Mouse (Mus musculus): Measurements from ENCODE around the gene E130311K13Rik. TPM values are rescaled to one million over a fixed set of nuclear protein-coding genes. Genes with fewer than 3 reads are reported as not detected.

The E130311K13Rik gene
- 2.6 TPM in 1 of 2 replicates, not detected in the other for polyA plus RNA-seq (2011; ENCODE audit: insufficient read depth, insufficient read length, low replicate concordance, missing spikeins)

DNA sequence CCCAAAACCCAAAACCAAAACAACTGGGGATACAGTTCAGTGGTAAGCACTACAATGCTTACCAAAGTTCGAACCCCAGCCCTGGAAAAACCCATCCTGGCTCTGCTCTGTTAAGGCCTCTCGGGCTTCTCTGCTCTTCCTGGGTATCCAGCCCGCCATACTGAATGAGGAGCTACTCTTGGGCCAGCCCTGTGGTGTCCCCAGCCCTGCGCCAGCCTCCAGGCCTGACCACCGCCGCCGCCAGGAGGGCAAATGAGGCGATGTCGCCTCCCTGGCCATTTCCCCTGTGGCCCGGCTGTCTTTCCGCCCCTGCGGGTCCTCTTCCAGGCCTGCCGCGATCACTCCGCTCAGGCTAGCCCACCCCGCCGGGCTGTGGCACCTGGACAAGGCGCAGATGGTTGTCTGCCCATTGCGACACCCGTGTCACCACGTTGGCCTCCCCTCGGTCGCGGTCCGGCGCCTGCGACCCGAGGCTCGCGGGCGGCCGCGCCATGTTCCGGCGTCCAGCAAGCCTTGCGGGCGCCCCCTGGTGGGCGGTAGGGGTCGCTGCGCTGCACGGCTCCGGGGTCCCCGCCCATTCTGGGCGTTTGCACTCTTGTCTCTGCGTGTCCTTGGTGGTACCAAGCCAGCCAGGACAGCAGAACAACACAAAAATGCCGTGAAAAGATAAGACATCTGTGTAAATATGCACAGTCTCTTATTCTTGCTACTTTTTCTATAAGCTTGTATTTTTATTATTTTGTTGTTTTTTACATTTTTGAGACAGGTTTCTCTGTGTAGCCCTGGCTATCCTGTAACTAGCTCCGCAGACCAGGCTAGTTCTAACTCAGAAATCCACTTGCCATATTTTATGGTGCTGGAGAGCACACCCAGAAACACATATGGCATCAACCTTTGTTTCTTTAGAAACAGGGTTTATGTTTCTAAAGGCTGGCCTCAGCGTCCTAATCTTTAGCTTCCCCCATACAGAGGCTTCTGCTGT is at the start of gene E130311K13Rik:
Gene E130311K13Rik, minus strand, starts transcription at position 595 of the 982 bp plus-strand sequence.
- TF ChIP-seq CTCF (IDR thresholded peaks at IDR 0.05; ENCODE audit: control insufficient read depth, insufficient read depth, low read length) = peak; percentile 68
- TF ChIP-seq POLR2A (IDR thresholded peaks at IDR 0.05; ENCODE audit: borderline replicate concordance, control insufficient read depth, low read depth, low read length) = peak; percentile 59; the same call in 1 of the 2 replicates
- WGBS = 5% methylated on average over 48 of the region's 48 CpGs
- H3K27ac ChIP-seq (ENCODE audit: control insufficient read depth, insufficient read depth, low read depth, low read length, poor library complexity) = peak within 1 kb of the TSS; percentile 53
- H3K4me1 ChIP-seq (ENCODE audit: control insufficient read depth, insufficient read depth, low read length) = no peaks in the 10 kb centered on the region
- peak within 1 kb of the TSS; percentile 71 for H3K4me3 ChIP-seq (replicated peaks; ENCODE audit: control insufficient read depth, low read depth, low read length)

- Histone ChIP-seq H3K4me3 (replicated peaks; ENCODE audit: control insufficient read depth, low read depth, low read length) (no peak overlapping the region), H3K4me1 (ENCODE audit: control insufficient read depth, insufficient read depth, low read length) (peaks cover 2% of the 10 kb centered on the region; the same call in 1 of the 2 replicates), H3K27ac (ENCODE audit: control insufficient read depth, insufficient read depth, low read depth, low read length, poor library complexity) (no peak overlapping the region)
- TF ChIP-seq CTCF (IDR thresholded peaks at IDR 0.05; ENCODE audit: control insufficient read depth, insufficient read depth, low read length) = no peak
- no peak for TF ChIP-seq POLR2A (IDR thresholded peaks at IDR 0.05; ENCODE audit: borderline replicate concordance, control insufficient read depth, low read depth, low read length)
- 78% methylated on average over 4 of the region's 4 CpGs for WGBS
These were observed 48.6 kb upstream of the E130311K13Rik start for GRCm38 (mm10) chr3:63977895-63978294.

GRCm38 (mm10) chr3:63975955-63976908 is 47.0 kb upstream of the E130311K13Rik start, which contains the start of gene Gmps:
Gmps (plus strand) TSS chr3:63976106.
- peaks cover 2% of the 10 kb centered on the region; the same call in 1 of the 2 replicates for H3K4me1 ChIP-seq (ENCODE audit: control insufficient read depth, insufficient read depth, low read length)
- TF ChIP-seq POLR2A (IDR thresholded peaks at IDR 0.05; ENCODE audit: borderline replicate concordance, control insufficient read depth, low read depth, low read length) = peak; percentile 86
- no peak for TF ChIP-seq CTCF (IDR thresholded peaks at IDR 0.05; ENCODE audit: control insufficient read depth, insufficient read depth, low read length)
- H3K27ac ChIP-seq (ENCODE audit: control insufficient read depth, insufficient read depth, low read depth, low read length, poor library complexity) = peak within 1 kb of the TSS; percentile 83
- H3K4me3 ChIP-seq (replicated peaks; ENCODE audit: control insufficient read depth, low read depth, low read length) = peak within 1 kb of the TSS; percentile 99
- under 1% methylated on average over 67 of the region's 67 CpGs for WGBS

DNA sequence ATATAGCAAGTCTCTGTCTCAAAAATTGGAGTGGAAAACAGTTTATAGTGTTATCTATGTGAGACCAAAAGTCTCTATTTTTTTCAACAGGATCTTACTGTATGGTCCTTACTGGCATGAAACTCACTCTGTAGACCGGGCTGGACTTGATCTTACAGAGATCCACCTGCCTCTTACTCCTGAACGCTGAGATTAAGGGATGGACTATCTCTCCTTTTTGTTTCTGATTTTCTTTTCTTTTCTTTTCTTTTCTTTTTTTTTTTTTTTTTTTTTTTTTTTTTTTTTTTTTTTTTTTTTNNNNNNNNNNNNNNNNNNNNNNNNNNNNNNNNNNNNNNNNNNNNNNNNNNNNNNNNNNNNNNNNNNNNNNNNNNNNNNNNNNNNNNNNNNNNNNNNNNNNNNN is 36.7 kb upstream of the E130311K13Rik start:
- H3K4me3 ChIP-seq (replicated peaks; ENCODE audit: control insufficient read depth, low read depth, low read length) = no peak overlapping the region
- H3K27ac ChIP-seq (ENCODE audit: control insufficient read depth, insufficient read depth, low read depth, low read length, poor library complexity) = no peak overlapping the region
- TF ChIP-seq CTCF (IDR thresholded peaks at IDR 0.05; ENCODE audit: control insufficient read depth, insufficient read depth, low read length) = no peak
- no peak for TF ChIP-seq POLR2A (IDR thresholded peaks at IDR 0.05; ENCODE audit: borderline replicate concordance, control insufficient read depth, low read depth, low read length)
- 71% methylated on average over 2 of the region's 2 CpGs for WGBS
- H3K4me1 ChIP-seq (ENCODE audit: control insufficient read depth, insufficient read depth, low read length) = no peaks in the 10 kb centered on the region; the same call in 1 of the 2 replicates

DNA sequence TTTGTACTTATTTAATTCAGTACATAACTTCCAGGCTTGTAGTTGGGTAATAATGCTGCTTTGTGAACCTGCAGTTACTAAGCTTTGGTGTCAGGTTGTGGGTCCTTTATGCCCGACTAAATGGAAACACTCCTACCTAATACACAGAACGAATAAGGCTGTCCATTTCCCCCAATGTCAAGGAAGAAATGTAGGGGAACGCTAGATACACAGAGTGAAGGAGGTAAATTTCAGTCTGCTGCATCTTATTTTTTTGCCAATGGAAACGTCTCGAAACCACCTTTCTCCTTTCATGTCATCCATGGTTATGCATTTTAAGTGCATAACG is 35.6 kb upstream of the E130311K13Rik start:
- Histone ChIP-seq H3K27ac (ENCODE audit: control insufficient read depth, insufficient read depth, low read depth, low read length, poor library complexity) (no peak overlapping the region), H3K4me1 (ENCODE audit: control insufficient read depth, insufficient read depth, low read length) (no peaks in the 10 kb centered on the region; the same call in 1 of the 2 replicates), H3K4me3 (replicated peaks; ENCODE audit: control insufficient read depth, low read depth, low read length) (peak overlapping the region; percentile 94)
- TF ChIP-seq CTCF (IDR thresholded peaks at IDR 0.05; ENCODE audit: control insufficient read depth, insufficient read depth, low read length) = no peak
- TF ChIP-seq POLR2A (IDR thresholded peaks at IDR 0.05; ENCODE audit: borderline replicate concordance, control insufficient read depth, low read depth, low read length) = no peak
- whole genome bisulfite sequencing = 81% methylated on average over 6 of the region's 6 CpGs

- no peak for TF ChIP-seq CTCF (IDR thresholded peaks at IDR 0.05; ENCODE audit: control insufficient read depth, insufficient read depth, low read length)
- peak; percentile 69; the same call in 1 of the 2 replicates for TF ChIP-seq POLR2A (IDR thresholded peaks at IDR 0.05; ENCODE audit: borderline replicate concordance, control insufficient read depth, low read depth, low read length)
- under 1% methylated on average over 69 of the region's 69 CpGs for WGBS
- no peaks in the 10 kb centered on the region; the same call in 1 of the 2 replicates for H3K4me1 ChIP-seq (ENCODE audit: control insufficient read depth, insufficient read depth, low read length)
- peak within 1 kb of the TSS; percentile 94 for H3K4me3 ChIP-seq (replicated peaks; ENCODE audit: control insufficient read depth, low read depth, low read length)
- H3K27ac ChIP-seq (ENCODE audit: control insufficient read depth, insufficient read depth, low read depth, low read length, poor library complexity) = peak within 1 kb of the TSS; percentile 80
These were observed 35.0 kb upstream of the E130311K13Rik start, which contains the start of gene Slc33a1 for GRCm38 (mm10) chr3:63964100-63964921. Slc33a1 (minus strand) TSS chr3:63964768.

All from bone marrow, adult 2 months (tissue).